Mouse (Mus musculus) hindlimb bud, embryonic 11.5 days (tissue): ENCODE data around the gene Txnip.
A peak's percentile ranks its signal among the peaks of the same experiment; 100 is the strongest.
"Not testable (repeated sequence)": the region's sequence is repeated elsewhere in the genome, so short reads cannot be mapped to it uniquely, and the experiment has no call there.

ENCODE experiments used
- DNase-seq: peaks from one replicate; pipeline ENCODE4 v3.0.0-alpha.2; 2012; ENCODE audit warnings: low read depth, low spot score; ENCODE audit errors: extremely low spot score

Gene Txnip

GRCm38 (mm10) chr3:96557694-96558093 lies at the start of gene Txnip:
Txnip (plus strand) TSS chr3:96557957.
- DNase-seq = peak; percentile 96

GRCm38 (mm10) chr3:96507966-96508365 lies 49.8 kb upstream of the Txnip start:
- not testable (repeated sequence) for DNase-seq

GRCm38 (mm10) chr3:96520171-96520570 lies 37.6 kb upstream of the Txnip start:
- no peak for DNase-seq

GRCm38 (mm10) chr3:96522149-96522548 lies 35.6 kb upstream of the Txnip start:
- DNase-seq = no peak

GRCm38 (mm10) chr3:96524028-96524810 lies 33.5 kb upstream of the Txnip start:
- DNase-seq = no peak

GRCm38 (mm10) chr3:96524914-96525313 lies 32.8 kb upstream of the Txnip start, which contains the start of gene Hfe2:
Hfe2 (plus strand) TSS chr3:96525172.
- DNase-seq = no peak

GRCm38 (mm10) chr3:96526013-96526762 lies 31.6 kb upstream of the Txnip start:
- no peak for DNase-seq

- no peak for DNase-seq
Measured at GRCm38 (mm10) chr3:96526864-96527542, 30.8 kb upstream of the Txnip start.

GRCm38 (mm10) chr3:96528506-96528905 lies 29.3 kb upstream of the Txnip start:
- no peak for DNase-seq

GRCm38 (mm10) chr3:96532050-96532449 lies 25.7 kb upstream of the Txnip start:
- no peak for DNase-seq

- no peak for DNase-seq
Measured at GRCm38 (mm10) chr3:96534300-96534699, 23.5 kb upstream of the Txnip start.

GRCm38 (mm10) chr3:96539316-96539715 lies 18.4 kb upstream of the Txnip start:
- DNase-seq = no peak

- no peak for DNase-seq
Measured at GRCm38 (mm10) chr3:96540740-96541139, 17.0 kb upstream of the Txnip start.

- DNase-seq = no peak
Measured at GRCm38 (mm10) chr3:96541328-96542078, 16.3 kb upstream of the Txnip start.

- no peak for DNase-seq
Measured at GRCm38 (mm10) chr3:96542554-96542953, 15.2 kb upstream of the Txnip start.

- DNase-seq = no peak
Measured at GRCm38 (mm10) chr3:96543345-96543744, 14.4 kb upstream of the Txnip start.

- DNase-seq = no peak
Measured at GRCm38 (mm10) chr3:96545565-96545964, 12.2 kb upstream of the Txnip start.

- no peak for DNase-seq
Measured at GRCm38 (mm10) chr3:96546880-96547279, 10.9 kb upstream of the Txnip start.

- DNase-seq = no peak
Measured at GRCm38 (mm10) chr3:96547389-96547960, 10.3 kb upstream of the Txnip start.

- DNase-seq = no peak
Measured at GRCm38 (mm10) chr3:96548824-96549223, 8.9 kb upstream of the Txnip start.

- DNase-seq = no peak
Measured at GRCm38 (mm10) chr3:96549346-96549745, 8.4 kb upstream of the Txnip start.
